Mouse (Mus musculus): Measurements from ENCODE around the gene Cyld.

The Cyld gene

DNA sequence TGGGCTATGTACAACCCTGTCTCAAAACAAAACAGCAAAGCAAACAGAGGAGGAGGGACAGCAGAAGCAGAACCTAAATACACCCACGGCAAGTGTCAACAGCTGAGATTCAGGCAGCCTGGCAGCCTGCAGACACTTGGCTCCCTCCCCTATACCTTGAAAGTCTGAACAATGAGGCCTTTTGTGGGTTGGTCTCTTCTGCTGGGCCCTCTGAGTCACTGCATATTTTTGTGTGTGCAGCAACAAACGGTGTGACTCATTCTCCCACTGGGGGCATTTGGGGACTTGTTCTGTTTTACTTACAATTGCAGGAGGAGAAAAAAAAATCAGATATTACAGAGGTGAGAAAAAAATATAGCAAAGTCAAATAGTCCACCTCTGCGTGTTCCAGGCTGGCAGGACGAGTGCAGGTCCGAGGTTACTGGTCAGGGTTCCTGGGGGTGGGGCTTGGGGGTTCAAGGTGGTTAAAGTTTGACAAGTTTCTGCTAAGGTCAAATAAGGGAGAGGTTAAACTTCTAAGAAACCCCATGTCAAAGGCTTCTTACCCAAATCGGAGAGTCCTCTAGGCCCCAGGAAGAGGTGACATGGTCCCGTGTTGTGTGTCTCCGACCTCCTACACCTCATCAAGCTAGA lies 96.0 kb downstream of the Cyld start:
- peak; percentile 83 for DNase-seq (ENCODE audit: low read depth, low spot score)

DNA sequence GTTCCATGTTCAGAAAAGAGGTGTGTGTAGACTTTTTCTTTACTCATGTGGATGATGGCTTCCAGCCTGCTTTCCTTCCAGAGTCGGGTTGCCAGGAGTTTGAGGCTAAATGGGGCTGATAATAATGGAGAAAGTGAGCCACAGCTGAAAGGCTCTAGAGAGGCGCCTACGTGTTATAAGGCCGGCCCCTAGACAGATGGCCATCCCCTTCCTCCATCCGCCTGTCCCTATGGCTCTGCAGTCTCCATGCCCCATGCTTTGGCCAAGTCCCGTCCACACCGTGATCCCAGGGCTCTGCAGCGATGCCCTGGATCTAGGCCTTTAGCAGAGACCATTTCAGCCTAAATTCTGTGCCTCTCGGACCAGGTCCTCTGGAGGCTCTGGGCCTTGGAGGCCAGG lies 96.5 kb downstream of the Cyld start:
- DNase-seq (ENCODE audit: low read depth, low spot score) = no peak

DNA sequence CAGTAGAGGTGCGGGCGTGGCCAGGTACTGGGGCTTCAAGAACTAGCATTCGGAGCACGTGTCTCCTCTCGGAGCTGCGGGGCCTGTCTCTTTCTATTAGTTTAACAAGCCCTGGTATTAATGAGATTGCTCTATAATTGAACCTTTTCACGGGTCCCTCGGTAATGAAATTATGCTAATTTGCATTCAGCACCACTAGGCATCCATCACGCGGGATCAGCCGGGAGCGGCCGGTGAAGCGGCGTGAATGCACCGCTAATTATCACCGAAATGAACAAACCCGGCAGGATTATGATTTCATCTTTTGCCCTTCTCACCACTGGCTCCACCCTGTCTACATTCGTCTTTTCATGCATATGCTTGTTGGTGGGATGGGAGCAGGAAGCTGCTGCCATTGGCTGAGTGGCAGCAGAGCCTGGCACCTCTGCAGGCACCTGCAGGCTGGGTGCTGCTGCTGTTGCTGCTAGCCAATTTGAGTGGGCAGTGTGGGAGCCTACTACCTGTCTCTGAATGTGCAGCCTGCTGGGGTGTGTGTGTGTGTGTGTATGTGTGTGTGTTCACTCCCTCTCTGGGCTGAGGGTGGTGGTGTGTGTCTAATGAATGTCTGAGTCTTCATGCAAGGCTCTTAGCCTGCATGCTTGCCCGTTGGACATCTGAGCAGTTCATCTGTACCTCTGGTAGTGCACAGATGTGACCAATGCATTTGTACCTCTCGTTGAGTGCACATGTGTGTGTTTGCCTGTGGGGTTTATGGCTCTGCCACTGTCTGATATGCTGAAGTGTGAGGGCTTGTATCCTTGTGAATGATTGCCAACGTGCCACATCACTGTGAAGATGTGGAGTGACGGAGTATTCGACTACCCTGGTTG lies 97.2 kb downstream of the Cyld start:
- peak; percentile 18 for DNase-seq (ENCODE audit: low read depth, low spot score)

GRCm38 (mm10) chr8:88794615-88794907 lies 97.7 kb downstream of the Cyld start:
- no peak for DNase-seq (ENCODE audit: low read depth, low spot score)

DNA sequence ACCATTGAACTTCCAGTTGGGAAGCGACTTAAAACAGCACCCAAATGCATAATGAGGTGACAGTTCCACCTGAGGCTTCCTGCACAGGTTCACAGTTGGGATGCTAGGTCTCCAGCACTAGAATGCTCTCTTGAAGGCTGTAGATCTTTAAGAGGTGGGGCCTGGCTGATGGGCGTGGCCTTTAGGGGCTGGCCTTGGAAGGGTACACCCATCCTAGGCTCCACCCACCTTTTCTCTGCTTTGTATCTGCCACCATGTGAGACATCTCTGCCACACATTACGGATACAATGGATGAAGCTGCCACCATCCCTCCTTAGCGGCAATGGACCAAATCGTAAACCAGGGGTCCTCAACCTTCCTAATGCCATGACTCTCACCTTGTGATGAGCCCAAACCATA lies 99.1 kb downstream of the Cyld start:
- no peak for DNase-seq (ENCODE audit: low read depth, low spot score)

DNA sequence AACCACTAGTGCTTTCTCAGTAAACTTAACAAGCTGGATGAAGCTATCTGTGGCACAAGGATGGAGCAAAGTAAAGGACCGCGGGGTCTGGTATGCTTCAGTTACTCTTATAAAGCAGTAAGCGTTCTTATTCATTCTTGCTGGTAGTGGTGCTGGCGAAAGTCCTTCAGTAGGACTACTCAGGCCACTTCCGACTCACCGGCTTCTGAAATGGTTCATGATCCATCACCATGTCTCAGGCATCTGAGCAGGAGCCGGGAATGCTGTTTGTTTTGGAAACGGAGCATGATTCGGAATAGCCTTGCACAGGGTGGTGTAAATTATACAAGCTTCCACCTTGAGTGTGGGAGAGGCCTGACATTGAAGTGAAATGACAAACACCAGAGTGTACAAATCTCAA lies 99.8 kb downstream of the Cyld start:
- DNase-seq (ENCODE audit: low read depth, low spot score) = no peak

Measured in telencephalon, adult 2 months (tissue).